Mouse (Mus musculus): ENCODE results near the gene Tmem242. TPM values are rescaled to one million over a fixed set of nuclear protein-coding genes. Genes with fewer than 3 reads are reported as not detected.
A peak's percentile ranks its signal among the peaks of the same experiment; 100 is the strongest.

Tmem242 gene
- total and polyA plus RNA-seq, 3 experiments = 10.6 to 142 (median 107) TPM

DNA sequence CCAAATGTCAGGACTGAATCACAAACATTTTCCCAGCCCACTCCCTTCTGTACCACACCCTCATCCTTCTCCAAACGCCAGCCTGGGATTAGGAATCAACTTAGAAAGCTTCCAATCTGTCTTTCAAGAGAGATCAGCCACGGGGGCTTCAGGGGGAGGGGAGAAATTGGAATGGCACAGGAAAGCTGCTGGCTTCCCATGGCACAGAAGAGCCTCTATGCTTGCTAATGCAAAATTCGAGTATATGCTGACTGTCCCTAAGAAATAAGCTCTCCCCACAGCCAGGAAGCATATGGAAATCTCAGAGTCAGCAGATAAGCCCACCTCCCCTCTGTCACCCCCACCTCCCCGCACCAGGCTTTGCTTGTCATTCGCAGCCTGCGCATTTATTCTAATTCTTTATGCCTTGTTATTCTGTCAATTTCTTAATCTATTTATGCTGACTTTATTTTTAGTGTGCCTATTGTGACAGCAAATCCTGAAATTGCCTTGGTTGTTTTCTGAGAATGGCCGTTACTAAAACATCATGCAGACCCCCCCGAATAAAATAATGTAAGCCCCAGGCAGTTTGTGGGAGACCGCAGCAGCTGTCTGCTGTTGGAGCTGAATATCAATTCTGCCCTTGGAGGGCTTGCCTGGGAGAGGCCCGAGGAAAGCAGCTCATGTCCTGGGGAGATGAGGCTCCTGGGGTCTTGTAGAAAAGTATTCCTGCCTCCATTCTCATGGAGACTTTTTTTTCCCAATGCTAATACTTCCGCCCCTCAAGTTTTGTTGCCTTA, 62.7 kb downstream of the Tmem242 start:
- no peak for DNase-seq

DNA sequence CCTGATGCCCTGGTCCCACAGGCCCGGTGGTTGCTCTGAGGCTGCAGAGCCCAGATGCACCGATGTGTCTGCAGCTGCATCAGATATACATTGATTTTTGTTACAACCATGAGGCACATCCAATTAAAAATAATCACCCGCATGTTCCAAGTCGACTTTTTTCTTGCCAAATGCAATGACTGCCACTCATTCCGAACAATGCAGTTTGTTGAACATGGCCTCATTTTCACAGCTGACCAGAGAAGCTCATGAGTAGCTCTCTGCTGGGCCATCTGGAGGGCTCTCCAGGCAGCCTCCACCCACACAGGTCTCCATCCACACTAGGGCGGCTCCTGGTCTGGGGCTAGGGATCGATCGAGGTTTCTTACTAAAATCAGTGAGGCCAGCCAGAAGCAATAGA, 67.1 kb downstream of the Tmem242 start:
- DNase-seq = no peak

DNA sequence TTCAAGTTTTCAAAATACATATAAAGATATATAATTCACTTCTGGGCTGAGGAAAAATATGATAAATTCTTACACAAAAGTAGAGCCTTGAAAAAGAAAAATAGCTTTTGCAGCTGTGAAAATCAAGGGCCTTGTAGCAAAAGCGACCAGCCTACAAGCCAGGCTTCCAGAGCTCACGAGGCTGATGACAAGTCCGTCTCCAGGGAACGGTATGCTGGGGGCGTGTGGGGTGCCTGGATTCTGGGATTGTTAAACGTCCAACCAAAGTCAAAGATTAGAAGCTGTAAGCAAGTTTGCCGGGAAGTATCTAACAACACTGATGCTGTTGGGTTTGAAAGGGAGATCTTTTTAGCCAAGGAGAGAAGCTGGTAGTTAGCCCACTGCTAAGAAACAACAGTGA, 68.5 kb downstream of the Tmem242 start:
- no peak for DNase-seq

DNA sequence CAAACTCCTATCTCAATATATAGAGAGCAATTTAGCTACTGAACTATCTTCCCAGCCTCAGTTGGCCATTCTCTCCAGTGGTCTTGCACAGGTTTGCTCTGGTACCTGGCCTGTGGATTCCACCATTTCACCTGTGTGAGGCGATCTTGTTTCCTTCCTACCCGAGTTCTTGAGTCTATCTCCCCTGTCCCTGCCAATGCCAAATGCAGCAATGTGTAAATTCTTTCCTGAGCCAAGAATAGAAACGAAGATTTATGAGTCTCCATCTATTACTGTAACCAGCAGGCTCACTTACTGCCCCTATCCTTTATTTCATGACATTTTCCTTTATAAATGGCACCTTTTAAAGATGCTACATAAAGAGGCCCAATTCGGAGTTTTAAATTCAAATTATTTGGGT, 69.0 kb downstream of the Tmem242 start:
- DNase-seq = no peak

DNA sequence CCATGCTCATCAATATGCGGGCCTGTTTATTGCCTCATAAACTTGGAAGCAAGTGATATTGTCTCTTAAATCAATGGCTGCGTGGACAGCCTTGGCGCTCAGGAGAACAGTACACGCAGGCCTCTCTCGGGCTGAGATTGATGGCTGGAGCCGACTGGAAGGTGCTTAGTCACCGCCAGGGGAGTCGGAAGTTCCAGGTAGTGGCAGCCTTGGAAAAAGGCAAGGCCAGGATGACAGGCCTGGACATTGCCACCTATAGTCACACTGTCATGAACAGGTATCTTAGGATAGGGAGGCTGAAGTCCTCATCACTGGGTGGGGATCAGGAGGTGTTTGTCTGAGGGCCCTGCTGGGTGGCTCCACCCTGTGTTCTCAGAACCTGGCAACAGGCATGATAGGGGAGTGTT, 74.1 kb downstream of the Tmem242 start:
- peak; percentile 20 for DNase-seq

Small RNA genes lying within 50 kb of the gene (microRNA-seq; reads per million reads assigned to microRNA genes)
- 0 reads per million in 2 experiments for gene Gm22475

Other genes with a start within 250 kb of the Tmem242 start
- gene Ldhal6b, start 21.5 kb downstream of the Tmem242 start, total RNA-seq (2021) = under 1 TPM; 0.59 to 0.72 TPM
- 0.11 and 0.50 TPM in 2 replicates for gene Ldhal6b, start 21.5 kb downstream of the Tmem242 start, polyA plus RNA-seq (2012; rRNA removed)
- gene Zdhhc14, start 52.3 kb upstream of the Tmem242 start, total RNA-seq (2021) = 1 to 10 TPM; 3.1 to 5.8 TPM
- 2.3 and 2.8 TPM in 2 replicates for gene Zdhhc14, start 52.3 kb upstream of the Tmem242 start, polyA plus RNA-seq (2012; rRNA removed)